Mouse (Mus musculus) limb, embryonic 11.5 days (tissue): Measurements from ENCODE around the gene Gm7358. TPM values are rescaled to one million over a fixed set of nuclear protein-coding genes. Genes with fewer than 3 reads are reported as not detected.
"Not testable (repeated sequence)": the region's sequence is repeated elsewhere in the genome, so short reads cannot be mapped to it uniquely, and the experiment has no call there.

Experiments
- ATAC-seq: fragments of 200-750 bp; cut with Nextera tagmentation; 2 replicates; pipeline ENCODE4 v1.8.0; 2017; ENCODE audit warnings: low read depth; ENCODE audit not compliant: insufficient number of reproducible peaks, low FRiP score, low TSS enrichment
- DNase-seq: peaks from one replicate; pipeline ENCODE4 v3.0.0-alpha.2; 2015; ENCODE audit warnings: low spot score
- H3K27ac ChIP-seq: fragments of 300-500 bp; sonication (generic); replicated peaks from 2 replicates; pipeline ENCODE4 v1.5.1; 2014; ENCODE audit warnings: low read depth, mild to moderate bottlenecking, low read length
- H3K27me3 ChIP-seq: fragments of 300-500 bp; sonication (generic); 2 replicates; pipeline ENCODE4 v1.6.1; 2014; ENCODE audit warnings: mild to moderate bottlenecking, low read length, mixed read lengths; ENCODE audit not compliant: control insufficient read depth, insufficient read depth
- H3K36me3 ChIP-seq: fragments of 300-500 bp; sonication (generic); 2 replicates; pipeline ENCODE4 v1.6.1; 2014; ENCODE audit warnings: mild to moderate bottlenecking, low read length, moderate library complexity, mixed read lengths; ENCODE audit not compliant: control insufficient read depth, insufficient read depth
- H3K4me1 ChIP-seq: fragments of 300-500 bp; sonication (generic); 2 replicates; pipeline ENCODE4 v1.6.1; 2014; ENCODE audit warnings: low read length, mixed read lengths; ENCODE audit not compliant: control insufficient read depth, insufficient read depth
- H3K4me2 ChIP-seq: fragments of 300-500 bp; sonication (generic); 2 replicates; pipeline ENCODE4 v1.6.1; 2014; ENCODE audit warnings: low read depth, mild to moderate bottlenecking, moderate library complexity; ENCODE audit not compliant: severe bottlenecking
- H3K4me3 ChIP-seq: fragments of 300-500 bp; sonication (generic); 2 replicates; pipeline ENCODE4 v1.5.1; 2014; ENCODE audit warnings: low read depth, low read length
- H3K9ac ChIP-seq: fragments of 300-500 bp; sonication (generic); 2 replicates; pipeline ENCODE4 v1.6.1; 2014; ENCODE audit warnings: mild to moderate bottlenecking, low read length
- H3K9me3 ChIP-seq: fragments of 300-500 bp; sonication (generic); 2 replicates; pipeline ENCODE4 v1.6.1; 2016; ENCODE audit warnings: low read length; ENCODE audit not compliant: control insufficient read depth
- WGBS: fragments of 180-500 bp; shearing (Covaris S2); extraction: QIAGEN DNeasy Blood & Tissue Kit; methylation state at CpG from one replicate; pipeline ENCODE4 v1.1.7; 2014; 5-methylcytosine and 5-hydroxymethylcytosine counted together
- polyA plus RNA-seq: library from polyadenylated mRNA; unstranded; fragments of >200 nt; fragmentation: Nextera tagmentation; extraction: Ambion mirVana; gene quantifications from 2 replicates; pipeline ENCODE4 v1.2.1, GENCODE M21; 2014

Gene Gm7358
- not detected in 2 replicates for polyA plus RNA-seq

- H3K4me3 ChIP-seq, H3K27ac ChIP-seq: not testable (repeated sequence)
- no CpG with 5 or more reads among the region's 2 CpGs for WGBS
Measured at GRCm38 (mm10) chr17:14059431-14059830, at the start of gene Gm7358. TSS of gene Gm7358 (minus strand) at chr17:14059531.

GRCm38 (mm10) chr17:14103018-14103417 is 43.7 kb upstream of the Gm7358 start:
- not testable (repeated sequence) for H3K9me3 ChIP-seq, H3K27ac ChIP-seq, H3K4me3 ChIP-seq, H3K4me2 ChIP-seq, H3K36me3 ChIP-seq, H3K4me1 ChIP-seq, H3K27me3 ChIP-seq, ATAC-seq, H3K9ac ChIP-seq
- 23% methylated on average over 3 of the region's 3 CpGs for WGBS
- peak; percentile 29 for DNase-seq

More at GRCm38 (mm10) chr17:14059431-14059830, at the start of gene Gm7358:
- ATAC-seq, H3K9ac ChIP-seq, H3K4me2 ChIP-seq, DNase-seq, H3K9me3 ChIP-seq, H3K27me3 ChIP-seq, H3K36me3 ChIP-seq, H3K4me1 ChIP-seq: not testable (repeated sequence)

- not testable (repeated sequence) for H3K27me3 ChIP-seq, H3K9ac ChIP-seq, H3K9me3 ChIP-seq, H3K27ac ChIP-seq, H3K4me1 ChIP-seq, H3K36me3 ChIP-seq, H3K4me2 ChIP-seq, H3K4me3 ChIP-seq, ATAC-seq, DNase-seq
- WGBS: 13% methylated on average over 1 of the region's 1 CpGs
Measured at GRCm38 (mm10) chr17:14101446-14101980, 42.2 kb upstream of the Gm7358 start.

GRCm38 (mm10) chr17:14099886-14100285 is 40.6 kb upstream of the Gm7358 start:
- H3K4me1 ChIP-seq, H3K36me3 ChIP-seq, H3K9ac ChIP-seq, H3K4me3 ChIP-seq, H3K27me3 ChIP-seq, H3K4me2 ChIP-seq, H3K9me3 ChIP-seq, ATAC-seq, H3K27ac ChIP-seq: not testable (repeated sequence)
- peak; percentile 25 for DNase-seq
- 8% methylated on average over 3 of the region's 3 CpGs for WGBS

- H3K27ac ChIP-seq, H3K9me3 ChIP-seq, H3K4me3 ChIP-seq, ATAC-seq, DNase-seq, H3K4me2 ChIP-seq, H3K27me3 ChIP-seq, H3K36me3 ChIP-seq, H3K9ac ChIP-seq, H3K4me1 ChIP-seq: not testable (repeated sequence)
- 81% methylated on average over 2 of the region's 7 CpGs for WGBS
Measured at GRCm38 (mm10) chr17:14094165-14094564, 34.8 kb upstream of the Gm7358 start.

GRCm38 (mm10) chr17:14086629-14087028 is 27.3 kb upstream of the Gm7358 start:
- not testable (repeated sequence) for H3K9me3 ChIP-seq, H3K4me1 ChIP-seq, H3K36me3 ChIP-seq, H3K4me3 ChIP-seq, H3K4me2 ChIP-seq, DNase-seq, H3K27ac ChIP-seq, H3K27me3 ChIP-seq, ATAC-seq, H3K9ac ChIP-seq
- 22% methylated on average over 1 of the region's 1 CpGs for WGBS

GRCm38 (mm10) chr17:14041880-14042279 is 17.5 kb downstream of the Gm7358 start:
- not testable (repeated sequence) for H3K9me3 ChIP-seq, H3K9ac ChIP-seq, DNase-seq, H3K27me3 ChIP-seq, H3K4me3 ChIP-seq, ATAC-seq, H3K27ac ChIP-seq, H3K36me3 ChIP-seq, H3K4me2 ChIP-seq, H3K4me1 ChIP-seq
- WGBS: 62% methylated on average over 1 of the region's 2 CpGs

- not testable (repeated sequence) for ATAC-seq
- 72% methylated on average over 1 of the region's 2 CpGs for WGBS
Measured at GRCm38 (mm10) chr17:14037012-14037411, 22.3 kb downstream of the Gm7358 start.

GRCm38 (mm10) chr17:14036113-14036512 is 23.2 kb downstream of the Gm7358 start:
- H3K9ac ChIP-seq, H3K4me2 ChIP-seq, H3K4me3 ChIP-seq, ATAC-seq, DNase-seq, H3K27me3 ChIP-seq, H3K9me3 ChIP-seq, H3K4me1 ChIP-seq, H3K36me3 ChIP-seq, H3K27ac ChIP-seq: not testable (repeated sequence)
- WGBS: 80% methylated on average over 4 of the region's 4 CpGs

More at GRCm38 (mm10) chr17:14037012-14037411, 22.3 kb downstream of the Gm7358 start:
- H3K4me1 ChIP-seq, H3K4me3 ChIP-seq, H3K27me3 ChIP-seq, H3K9ac ChIP-seq, DNase-seq, H3K27ac ChIP-seq, H3K4me2 ChIP-seq, H3K9me3 ChIP-seq, H3K36me3 ChIP-seq: not testable (repeated sequence)
